Mouse (Mus musculus) hindbrain, embryonic 11.5 days (tissue): ENCODE measurements around the gene Gm48552. TPM values are rescaled to one million over a fixed set of nuclear protein-coding genes. Genes with fewer than 3 reads are reported as not detected.
A peak's percentile ranks its signal among the peaks of the same experiment; 100 is the strongest.

ENCODE experiments used
- ATAC-seq: fragments of 200-750 bp; cut with Nextera tagmentation; 2 replicates; pipeline ENCODE4 v1.8.0; 2017; ENCODE audit warnings: mild to moderate bottlenecking, moderate TSS enrichment, moderate library complexity; ENCODE audit not compliant: low FRiP score
- DNase-seq: peaks from one replicate; pipeline ENCODE4 v3.0.0-alpha.2; 2015; ENCODE audit warnings: low spot score
- H3K27ac ChIP-seq: fragments of 300-500 bp; sonication (generic); 2 replicates; pipeline ENCODE4 v1.5.1; 2014; ENCODE audit warnings: mild to moderate bottlenecking, low read depth, low read length
- H3K27me3 ChIP-seq: fragments of 300-500 bp; sonication (generic); 2 replicates; pipeline ENCODE4 v1.6.1; 2014; ENCODE audit warnings: mild to moderate bottlenecking, low read length, moderate library complexity, mixed read lengths; ENCODE audit not compliant: control insufficient read depth, insufficient read depth
- H3K36me3 ChIP-seq: fragments of 300-500 bp; sonication (generic); 2 replicates; pipeline ENCODE4 v1.6.1; 2014; ENCODE audit warnings: mild to moderate bottlenecking, low read length, moderate library complexity, mixed read lengths; ENCODE audit not compliant: control insufficient read depth, insufficient read depth
- H3K4me1 ChIP-seq: fragments of 300-500 bp; sonication (generic); replicated peaks from 2 replicates; pipeline ENCODE4 v1.6.1; 2014; ENCODE audit warnings: low read length, mixed read lengths; ENCODE audit not compliant: control insufficient read depth, insufficient read depth
- H3K4me2 ChIP-seq: fragments of 300-500 bp; sonication (generic); replicated peaks from 2 replicates; pipeline ENCODE4 v1.6.1; 2014; ENCODE audit warnings: mild to moderate bottlenecking, low read depth, low read length
- H3K4me3 ChIP-seq: fragments of 300-500 bp; sonication (generic); 2 replicates; pipeline ENCODE4 v1.5.1; 2014; ENCODE audit warnings: low read depth, low read length
- H3K9ac ChIP-seq: fragments of 300-500 bp; sonication (generic); 2 replicates; pipeline ENCODE4 v1.6.1; 2014; ENCODE audit warnings: low read depth, low read length
- H3K9me3 ChIP-seq: fragments of 300-500 bp; sonication (generic); 2 replicates; pipeline ENCODE4 v1.6.1; 2016; ENCODE audit warnings: low read length; ENCODE audit not compliant: control insufficient read depth
- WGBS: fragments of 180-500 bp; shearing (Covaris S2); extraction: QIAGEN DNeasy Blood & Tissue Kit; methylation state at CpG from one replicate; pipeline ENCODE4 v1.1.7; 2014; 5-methylcytosine and 5-hydroxymethylcytosine counted together
- polyA plus RNA-seq: library from polyadenylated mRNA; unstranded; fragments of >200 nt; fragmentation: Nextera tagmentation; extraction: Ambion mirVana; gene quantifications from 2 replicates; pipeline ENCODE4 v1.2.1, GENCODE M21; 2014

Gene Gm48552
- polyA plus RNA-seq, 1 experiment from 2014 or later: 0.49 TPM

DNA sequence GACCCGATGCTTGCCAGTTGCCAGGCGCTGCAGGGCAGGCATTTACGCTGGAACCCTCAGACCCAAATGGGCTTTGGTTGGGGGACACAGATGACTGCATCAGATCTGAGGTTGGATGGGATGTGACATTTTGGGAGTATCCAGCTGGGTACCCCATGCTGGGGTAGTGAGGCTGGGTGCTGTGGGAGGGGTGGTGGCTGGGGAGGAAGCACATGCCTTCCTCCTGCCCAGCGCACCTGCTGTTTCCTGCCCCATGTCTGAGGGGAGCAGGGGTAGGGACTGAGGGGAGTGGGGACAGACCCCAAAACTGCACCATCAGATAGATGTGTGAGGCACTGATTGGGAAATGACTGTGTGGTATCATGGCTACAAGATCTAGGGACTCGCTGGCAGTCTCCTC, 7.9 kb downstream of the Gm48552 start:
- Histone ChIP-seq H3K4me3 (no peak overlapping the region), H3K4me2 (no peak overlapping the region), H3K9me3 (no peaks in the 10 kb centered on the region), H3K9ac (peak overlapping the region; percentile 21; the same call in 1 of the 2 replicates), H3K27ac (no peak overlapping the region), H3K36me3 (no peaks in the 10 kb centered on the region), H3K4me1 (peaks cover 15% of the 10 kb centered on the region), H3K27me3 (peaks cover 6% of the 10 kb centered on the region; the same call in 1 of the 2 replicates)
- no peak for ATAC-seq
- DNase-seq: no peak
- 60% methylated on average over 5 of the region's 5 CpGs for WGBS

DNA sequence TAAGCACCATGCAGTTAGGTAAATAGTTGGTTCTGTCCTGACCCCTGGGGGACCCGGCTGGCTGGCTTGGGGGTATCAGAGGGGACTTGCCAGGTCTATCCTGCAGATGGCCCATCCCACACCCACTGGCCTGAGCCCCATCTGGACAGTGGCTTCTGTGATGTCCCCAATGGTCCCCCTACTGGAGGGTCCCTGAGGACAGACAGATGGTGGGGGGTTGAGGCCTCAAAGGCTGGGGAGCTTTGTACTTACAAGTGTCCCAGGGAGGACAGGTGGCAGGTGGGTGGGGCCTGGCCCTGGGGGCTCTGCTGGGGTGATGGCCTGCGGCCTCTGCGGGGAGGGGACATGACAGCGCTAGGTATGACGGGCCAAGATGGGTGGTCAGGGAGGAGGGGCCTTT, 10.5 kb downstream of the Gm48552 start:
- no peak overlapping the region for H3K4me3 ChIP-seq
- no peak for ATAC-seq
- H3K4me1 ChIP-seq: peaks cover 26% of the 10 kb centered on the region
- WGBS: 50% methylated on average over 5 of the region's 5 CpGs
- H3K36me3 ChIP-seq: no peaks in the 10 kb centered on the region
- DNase-seq: no peak
- no peak overlapping the region for H3K9ac ChIP-seq
- no peaks in the 10 kb centered on the region for H3K9me3 ChIP-seq
- H3K27ac ChIP-seq: no peak overlapping the region
- no peak overlapping the region for H3K4me2 ChIP-seq
- peaks cover 8% of the 10 kb centered on the region; the same call in 1 of the 2 replicates for H3K27me3 ChIP-seq

DNA sequence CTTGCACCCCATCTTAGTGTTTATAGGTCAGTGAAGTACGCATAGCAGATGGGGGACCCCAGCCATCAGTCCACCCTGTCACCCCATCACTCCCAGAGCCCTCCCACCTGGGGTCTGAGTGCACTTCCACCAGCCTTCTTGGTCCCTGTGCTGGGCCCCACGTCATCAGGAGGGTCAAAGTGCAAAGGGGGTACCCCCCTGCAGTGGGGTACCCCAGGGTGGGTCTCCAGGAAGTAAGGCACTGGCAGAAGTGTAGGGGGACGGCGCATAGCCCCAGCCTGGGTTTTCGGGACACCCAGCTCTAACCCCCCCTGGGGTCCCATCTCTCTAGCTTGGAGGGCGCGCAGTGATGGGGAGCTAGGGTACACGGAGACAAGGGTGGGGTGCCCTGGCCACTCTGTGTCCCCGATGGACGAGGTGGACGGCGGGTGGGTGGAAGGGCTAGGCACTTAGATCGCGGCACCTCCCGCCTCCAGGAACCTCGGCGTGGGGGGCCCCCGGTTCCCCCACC, 11.0 kb downstream of the Gm48552 start:
- Histone ChIP-seq H3K27me3 (peaks cover 8% of the 10 kb centered on the region; the same call in 1 of the 2 replicates), H3K4me3 (no peak overlapping the region), H3K36me3 (no peaks in the 10 kb centered on the region), H3K4me1 (peaks cover 26% of the 10 kb centered on the region), H3K27ac (no peak overlapping the region), H3K9me3 (no peaks in the 10 kb centered on the region), H3K9ac (0 out of 2 replicates have a peak overlapping the region, but pooled peaks have one; percentile 25), H3K4me2 (no peak overlapping the region)
- DNase-seq (no peak), ATAC-seq (no peak)
- WGBS: 72% methylated on average over 14 of the region's 18 CpGs

DNA sequence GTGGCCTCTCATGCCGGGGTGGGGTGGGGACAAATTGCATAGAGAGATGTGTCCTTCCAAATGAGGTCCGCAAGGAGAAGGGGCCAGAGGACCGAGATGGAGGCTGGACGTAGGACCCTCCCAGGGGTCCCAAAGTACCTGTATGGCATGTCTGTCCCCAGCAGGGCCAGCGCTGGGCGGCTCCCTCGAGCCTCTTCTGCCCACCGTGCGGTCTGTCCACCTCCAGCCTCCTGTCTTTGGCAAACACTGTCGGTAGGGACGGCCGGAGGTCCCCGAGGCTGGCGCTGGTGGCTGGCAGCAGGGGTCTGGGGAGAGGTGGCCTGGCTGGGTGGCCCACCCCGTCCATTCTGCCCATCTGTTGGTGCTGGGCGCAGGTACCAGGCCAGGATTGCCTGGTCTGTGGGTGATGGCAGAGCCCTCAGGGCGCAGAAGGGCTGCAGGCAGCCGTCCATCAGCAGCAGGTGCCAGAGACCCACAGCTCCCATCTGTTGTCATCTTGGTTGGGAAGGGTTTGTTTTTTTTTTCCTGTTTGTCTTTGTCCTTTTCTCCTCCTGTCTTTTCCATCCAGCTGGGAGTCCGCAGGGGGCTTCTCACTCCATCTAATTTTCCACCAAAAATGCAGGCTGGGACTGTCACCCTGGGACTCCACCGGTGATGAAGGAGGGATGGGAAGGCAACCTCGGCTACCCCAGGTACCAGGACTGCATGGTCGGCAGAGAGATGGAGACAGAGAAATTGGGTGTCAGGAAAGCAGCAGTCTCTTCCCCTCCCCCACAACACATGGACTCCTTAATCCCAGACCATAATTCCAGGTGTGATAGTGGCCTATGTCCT, 11.8 kb downstream of the Gm48552 start:
- Histone ChIP-seq H3K4me2 (peak overlapping the region; percentile 8; the same call in 1 of the 2 replicates), H3K27me3 (peaks cover 8% of the 10 kb centered on the region), H3K9me3 (no peaks in the 10 kb centered on the region), H3K36me3 (no peaks in the 10 kb centered on the region), H3K4me1 (peaks cover 26% of the 10 kb centered on the region), H3K4me3 (peak overlapping the region; percentile 13; the same call in 1 of the 2 replicates), H3K9ac (0 out of 2 replicates have a peak overlapping the region, but pooled peaks have one; percentile 25), H3K27ac (peak overlapping the region; percentile 96)
- no peak for ATAC-seq
- no peak for DNase-seq
- 37% methylated on average over 22 of the region's 22 CpGs for WGBS

DNA sequence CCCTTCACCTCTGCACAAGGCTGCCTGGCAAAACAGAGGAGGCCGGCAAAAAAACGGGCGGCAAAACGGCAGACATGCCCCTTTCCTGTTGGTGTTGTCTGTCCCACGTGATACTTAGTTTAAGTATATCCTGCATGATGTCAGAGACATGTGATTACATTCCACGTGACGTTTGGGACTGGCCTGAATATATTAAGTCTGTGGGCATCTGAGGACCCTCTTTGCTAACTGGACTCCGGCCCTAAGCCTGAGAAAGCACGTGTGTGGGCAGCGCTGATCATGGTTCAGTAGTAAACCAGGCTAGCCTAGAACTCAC, 12.4 kb downstream of the Gm48552 start:
- H3K27me3 ChIP-seq: peaks cover 8% of the 10 kb centered on the region
- peak; percentile 64 for DNase-seq
- H3K27ac ChIP-seq: peak overlapping the region; percentile 96
- WGBS: 24% methylated on average over 10 of the region's 10 CpGs
- H3K4me3 ChIP-seq: no peak overlapping the region
- H3K36me3 ChIP-seq: no peaks in the 10 kb centered on the region
- peak overlapping the region; percentile 52; the same call in 1 of the 2 replicates for H3K9ac ChIP-seq
- H3K4me1 ChIP-seq: peaks cover 26% of the 10 kb centered on the region
- no peaks in the 10 kb centered on the region for H3K9me3 ChIP-seq
- peak; percentile 18 for ATAC-seq
- no peak overlapping the region for H3K4me2 ChIP-seq

DNA sequence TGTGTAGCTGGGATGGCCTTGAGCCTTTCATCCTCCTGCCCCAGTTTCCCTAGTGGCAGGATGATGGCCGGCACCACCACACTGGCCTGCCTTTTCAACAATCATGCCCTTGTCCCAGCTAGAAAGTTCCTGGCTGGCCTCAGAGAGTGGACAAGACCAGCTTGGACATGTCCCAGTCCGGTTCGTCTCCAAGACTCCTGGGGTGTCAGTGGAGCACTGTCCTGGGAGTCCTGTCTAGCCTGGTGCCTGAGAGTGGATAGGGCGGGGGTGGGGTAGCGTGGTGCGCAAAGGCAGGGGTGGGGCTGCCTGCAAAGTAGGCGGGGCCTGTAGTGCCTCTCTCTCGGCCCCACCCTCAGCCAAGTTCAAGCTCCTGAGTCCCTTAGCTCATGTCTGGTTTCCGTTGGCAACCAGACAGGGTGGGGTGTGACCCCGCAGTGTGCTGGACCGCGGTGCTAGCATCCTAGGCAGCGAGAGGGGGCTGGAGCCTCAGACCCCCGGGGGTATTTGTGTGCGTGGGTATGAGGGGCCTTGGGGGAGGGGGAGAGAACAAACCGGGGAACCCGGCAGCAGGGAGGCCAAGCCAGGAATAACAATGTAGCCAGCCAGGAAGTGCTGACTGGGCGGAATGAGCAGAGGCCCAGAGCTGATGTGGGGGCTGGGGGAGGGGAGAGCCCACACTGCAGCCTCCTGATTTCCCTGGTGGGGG, 12.9 kb downstream of the Gm48552 start:
- DNase-seq: peak; percentile 84
- peak; percentile 87 for ATAC-seq
- 0 out of 2 replicates have a peak overlapping the region, but pooled peaks have one; percentile 6 for H3K4me3 ChIP-seq
- peak overlapping the region; percentile 27 for H3K4me2 ChIP-seq
- H3K36me3 ChIP-seq: no peaks in the 10 kb centered on the region
- peaks cover 26% of the 10 kb centered on the region for H3K4me1 ChIP-seq
- H3K27ac ChIP-seq: peak overlapping the region; percentile 96
- peak overlapping the region; percentile 52; the same call in 1 of the 2 replicates for H3K9ac ChIP-seq
- 4% methylated on average over 18 of the region's 18 CpGs for WGBS
- H3K9me3 ChIP-seq: no peaks in the 10 kb centered on the region
- H3K27me3 ChIP-seq: peaks cover 11% of the 10 kb centered on the region

DNA sequence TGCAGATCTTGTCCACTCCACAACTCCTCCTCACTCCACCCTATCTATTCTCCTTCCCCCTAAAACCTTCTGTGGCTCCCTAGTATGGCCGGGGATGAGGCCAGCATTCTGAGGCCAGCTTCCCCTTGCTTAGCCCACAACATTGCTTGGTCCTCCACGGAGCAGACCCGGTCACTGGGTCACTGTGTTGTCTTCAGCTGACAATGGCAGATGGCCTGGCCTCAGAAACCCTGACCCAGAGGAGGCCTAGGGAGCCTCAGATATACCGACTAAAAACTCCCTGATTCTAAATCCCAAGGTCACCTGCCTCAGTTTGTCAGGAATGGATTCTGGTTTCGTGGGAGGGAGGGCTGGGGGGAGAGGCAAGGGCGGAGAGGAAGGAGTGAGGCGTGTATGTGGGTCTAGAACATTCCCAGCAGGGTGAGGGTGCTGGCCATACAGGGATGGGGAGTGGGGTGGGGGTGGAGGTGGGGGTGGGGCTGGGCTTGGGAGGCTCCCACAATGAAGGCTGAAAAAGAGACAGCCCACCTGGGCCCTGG, 13.5 kb downstream of the Gm48552 start:
- Histone ChIP-seq H3K27me3 (peaks cover 17% of the 10 kb centered on the region), H3K36me3 (no peaks in the 10 kb centered on the region), H3K27ac (peak overlapping the region; percentile 96), H3K9me3 (no peaks in the 10 kb centered on the region), H3K4me1 (peaks cover 32% of the 10 kb centered on the region), H3K4me3 (0 out of 2 replicates have a peak overlapping the region, but pooled peaks have one; percentile 6), H3K4me2 (peak overlapping the region; percentile 27), H3K9ac (peak overlapping the region; percentile 52)
- WGBS: 16% methylated on average over 7 of the region's 7 CpGs
- DNase-seq (no peak), ATAC-seq (peak; percentile 5)

DNA sequence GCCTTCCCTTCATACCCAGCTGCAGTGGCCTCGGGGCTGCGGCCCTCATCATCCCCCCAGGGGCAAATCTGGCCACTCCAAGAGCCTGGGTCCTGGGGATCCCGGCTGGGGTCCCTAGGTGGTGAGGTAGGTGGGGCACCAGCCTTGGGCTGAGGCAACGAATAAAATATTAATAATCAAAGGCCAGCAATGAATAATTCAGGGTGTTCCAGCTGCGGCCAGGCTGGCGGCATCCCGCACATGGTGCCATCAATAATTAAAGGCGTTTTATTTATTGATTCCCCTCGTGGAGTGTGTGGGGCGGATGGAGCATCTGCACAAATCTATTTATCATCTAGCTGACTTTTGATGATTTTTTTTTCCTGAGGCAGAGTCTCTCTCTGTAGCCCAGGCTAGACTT, 14.7 kb downstream of the Gm48552 start:
- no peak for ATAC-seq
- 44% methylated on average over 10 of the region's 10 CpGs for WGBS

More for the DNA sequence above, 14.7 kb downstream of the Gm48552 start:
- DNase-seq: no peak
- H3K9ac ChIP-seq: peak overlapping the region; percentile 38
- no peaks in the 10 kb centered on the region for H3K9me3 ChIP-seq
- peaks cover 41% of the 10 kb centered on the region for H3K4me1 ChIP-seq
- peak overlapping the region; percentile 27; the same call in 1 of the 2 replicates for H3K4me2 ChIP-seq
- H3K4me3 ChIP-seq: no peak overlapping the region
- no peaks in the 10 kb centered on the region for H3K36me3 ChIP-seq
- H3K27ac ChIP-seq: peak overlapping the region; percentile 96
- peaks cover 23% of the 10 kb centered on the region for H3K27me3 ChIP-seq
